Mouse (Mus musculus) gastrocnemius, adult 8-10 months (tissue): ENCODE results near the gene Fkbp1a. TPM values are rescaled to one million over a fixed set of nuclear protein-coding genes. Genes with fewer than 3 reads are reported as not detected.

Experiments used
- DNase-seq, 2 experiments: peaks; one replicate each; pipeline ENCODE4 v3.0.0; 2022; ENCODE audit warnings: low spot score in 2 of 2
- total RNA-seq, 4 experiments: library from RNA; stranded (reverse); gene quantifications; 2 replicates each; pipeline ENCODE4 v1.2.4; 2022

The Fkbp1a gene
- total RNA-seq, 4 experiments from 2014 or later: 185 to 209 (median 194) TPM

- no peak for DNase-seq
Measured at GRCm38 (mm10) chr2:151546571-151546970, 4.3 kb downstream of the Fkbp1a start.

DNA sequence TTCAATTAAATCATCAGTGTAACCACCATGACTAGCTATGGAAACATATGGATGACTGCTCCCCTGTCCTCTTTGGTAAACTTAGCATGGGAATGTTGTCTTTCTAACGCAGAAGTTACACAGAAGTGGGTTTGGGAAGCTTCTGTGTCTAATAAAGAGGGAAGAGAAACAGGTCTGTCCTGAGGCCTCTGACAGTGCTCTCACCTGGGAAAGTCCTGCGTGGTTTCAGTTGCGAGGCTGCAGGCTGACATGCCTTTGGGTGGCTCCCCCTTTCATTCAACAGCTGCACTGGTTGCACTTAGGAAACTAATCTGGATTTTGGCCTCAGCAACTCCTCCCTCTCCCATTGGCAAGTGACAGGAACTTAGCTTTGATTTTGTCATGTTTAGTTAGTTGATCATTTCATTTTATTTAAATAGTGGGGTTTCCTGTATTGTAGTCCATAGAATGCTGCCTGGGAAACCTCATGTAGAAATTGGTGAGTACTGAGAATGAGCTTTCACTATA is 7.4 kb downstream of the Fkbp1a start:
- no peak for DNase-seq

DNA sequence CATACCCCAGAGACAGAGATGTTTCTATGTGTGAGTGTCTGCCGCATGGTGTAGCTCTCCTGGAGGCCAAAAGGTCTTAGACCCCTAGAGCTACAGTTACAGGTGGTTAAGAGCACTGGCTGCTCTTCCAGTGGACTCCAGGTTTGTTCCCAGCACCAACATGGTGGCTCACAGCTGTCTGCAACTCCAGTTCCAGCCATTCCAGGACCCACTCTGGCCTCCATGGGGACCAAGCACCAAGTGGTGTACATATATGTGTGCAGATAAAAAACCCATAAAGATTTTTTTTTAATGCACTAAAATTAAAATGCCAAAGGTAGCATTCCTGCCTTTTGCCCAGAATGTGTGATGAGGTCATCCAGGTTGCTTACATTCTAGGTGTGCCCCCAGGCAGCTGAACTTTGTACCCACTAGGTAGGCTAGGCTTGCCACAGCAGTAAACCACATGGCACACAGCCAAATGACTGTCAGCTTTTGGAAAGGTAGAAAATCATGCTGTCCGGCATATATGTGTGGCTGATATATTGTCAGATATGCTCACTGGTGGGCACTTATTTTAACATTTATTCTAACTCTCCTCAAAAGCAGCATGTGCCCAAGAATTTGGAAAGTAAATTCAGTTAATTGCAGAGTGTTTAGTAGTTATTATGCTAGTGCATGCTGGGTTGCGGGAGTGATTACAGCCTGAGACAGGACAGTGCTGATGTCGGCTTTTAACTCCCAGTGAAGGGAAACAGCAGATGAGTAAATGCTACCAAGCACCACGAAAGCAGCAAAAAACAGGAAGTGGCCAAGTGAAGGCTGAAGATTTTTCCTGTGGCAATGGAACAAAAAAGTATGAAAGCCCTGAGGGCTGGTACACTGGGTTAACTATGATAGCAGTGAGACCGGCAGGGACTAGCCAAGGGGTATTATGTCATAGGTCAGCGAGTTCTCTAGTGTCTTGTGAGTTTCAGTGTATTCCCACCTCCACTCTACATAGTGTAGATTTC is 20.9 kb downstream of the Fkbp1a start:
- no peak for DNase-seq

- no peak for DNase-seq
Measured at GRCm38 (mm10) chr2:151564006-151564405, 21.7 kb downstream of the Fkbp1a start.

DNA sequence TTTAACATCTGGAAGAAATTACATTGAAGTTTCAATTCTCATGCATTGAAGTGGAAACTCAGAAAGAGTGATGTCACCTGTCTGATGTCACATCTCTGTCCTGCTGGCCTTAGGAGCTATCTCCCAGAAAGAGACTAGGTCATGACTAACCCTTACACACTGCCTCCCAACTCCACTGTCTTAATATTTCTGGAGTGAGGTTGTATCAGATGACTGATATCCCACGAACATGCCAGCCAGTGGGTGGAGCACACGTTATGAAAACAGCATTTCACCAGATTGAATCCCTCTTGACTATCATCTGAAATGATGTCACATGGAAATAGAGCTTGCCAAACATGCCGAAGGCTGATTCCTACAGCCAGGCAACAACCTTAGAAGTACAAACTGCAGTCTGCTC is 22.7 kb downstream of the Fkbp1a start:
- no peak for DNase-seq

GRCm38 (mm10) chr2:151566856-151567255 is 24.6 kb downstream of the Fkbp1a start:
- DNase-seq: no peak

GRCm38 (mm10) chr2:151569452-151569851 is 27.2 kb downstream of the Fkbp1a start:
- no peak for DNase-seq

DNA sequence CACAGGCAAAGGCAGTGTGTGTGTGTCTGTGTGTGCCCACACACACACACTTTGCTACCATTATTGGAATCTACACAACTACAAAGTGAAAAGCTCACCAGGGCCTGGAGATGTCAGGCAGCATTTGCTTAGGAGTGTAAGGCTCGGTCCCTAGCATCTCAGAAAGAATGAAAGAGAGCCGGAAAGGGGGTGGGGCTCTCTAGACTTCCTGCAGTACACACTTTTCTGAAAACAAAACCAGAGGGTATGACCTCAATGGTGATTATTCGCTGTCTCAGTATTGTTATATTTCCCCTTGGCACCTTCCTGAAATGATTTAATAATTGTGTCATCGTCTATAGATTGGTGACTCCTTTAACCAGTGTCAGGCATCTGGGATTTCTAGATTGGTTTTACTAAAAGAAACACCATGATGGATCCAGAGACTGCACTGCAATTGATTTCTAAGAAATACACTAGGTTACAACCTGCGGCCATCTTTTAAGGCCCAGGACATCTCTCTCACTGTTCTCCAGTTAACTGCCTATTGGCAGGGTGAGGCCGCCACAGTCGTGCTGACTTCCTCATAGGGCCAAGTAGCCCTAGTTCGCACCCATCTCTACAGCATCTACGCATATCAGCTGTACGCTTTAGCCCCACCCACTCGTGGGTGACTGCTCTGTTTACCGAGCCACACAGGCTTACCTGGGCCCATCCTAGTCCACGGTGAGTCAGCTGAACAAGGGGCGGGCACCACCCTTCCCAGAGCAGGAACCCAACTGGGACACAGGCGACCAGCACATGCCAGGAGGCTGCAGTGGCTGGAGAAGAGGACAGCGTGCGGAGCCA is 29.8 kb downstream of the Fkbp1a start, which contains the start of gene Sdcbp2:
Gene Sdcbp2 (plus strand): TSS at position 750 of the 828 bp plus-strand sequence.
- DNase-seq: no peak

DNA sequence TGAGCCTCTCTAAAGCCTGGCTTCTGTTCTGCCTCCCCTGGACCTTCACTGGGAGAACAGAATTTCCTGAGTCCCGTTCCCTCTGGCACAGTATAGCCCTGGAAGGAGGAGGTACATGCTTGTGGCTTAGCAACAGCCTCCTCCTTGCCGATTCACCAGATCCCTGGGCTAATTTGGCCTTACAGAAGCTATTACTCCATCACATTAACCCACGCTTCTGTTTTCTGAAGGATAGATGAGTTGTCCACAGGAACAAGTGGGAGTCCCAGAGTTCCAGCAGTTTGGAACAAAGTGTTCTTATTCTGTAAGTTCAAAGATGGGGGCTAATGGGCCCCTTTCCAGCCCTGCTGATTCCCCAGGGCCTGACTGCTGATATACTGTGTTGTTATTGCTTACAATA is 31.4 kb downstream of the Fkbp1a start:
- no peak for DNase-seq

DNA sequence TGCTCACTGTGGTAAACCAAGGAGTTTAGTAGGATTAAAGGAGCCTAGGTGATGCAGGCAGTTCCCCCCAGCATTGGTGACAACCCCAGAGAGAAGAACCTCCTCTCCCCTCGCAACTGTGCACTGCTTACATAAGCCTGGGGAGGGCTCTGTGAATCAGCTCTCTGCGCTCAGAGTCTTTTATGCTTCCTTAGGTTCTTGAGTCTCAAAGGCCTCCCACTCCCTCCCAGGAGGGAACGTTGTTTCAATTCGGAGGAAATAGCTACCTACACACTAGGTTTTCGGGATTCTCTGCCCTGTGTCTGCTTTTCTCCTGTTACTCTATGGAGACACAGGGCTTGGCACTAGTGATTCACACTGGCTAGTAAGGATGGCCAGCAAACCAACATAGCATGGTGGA is 32.3 kb downstream of the Fkbp1a start:
- no peak for DNase-seq

- DNase-seq: no peak
Measured at GRCm38 (mm10) chr2:151575119-151575698, 32.9 kb downstream of the Fkbp1a start.

DNA sequence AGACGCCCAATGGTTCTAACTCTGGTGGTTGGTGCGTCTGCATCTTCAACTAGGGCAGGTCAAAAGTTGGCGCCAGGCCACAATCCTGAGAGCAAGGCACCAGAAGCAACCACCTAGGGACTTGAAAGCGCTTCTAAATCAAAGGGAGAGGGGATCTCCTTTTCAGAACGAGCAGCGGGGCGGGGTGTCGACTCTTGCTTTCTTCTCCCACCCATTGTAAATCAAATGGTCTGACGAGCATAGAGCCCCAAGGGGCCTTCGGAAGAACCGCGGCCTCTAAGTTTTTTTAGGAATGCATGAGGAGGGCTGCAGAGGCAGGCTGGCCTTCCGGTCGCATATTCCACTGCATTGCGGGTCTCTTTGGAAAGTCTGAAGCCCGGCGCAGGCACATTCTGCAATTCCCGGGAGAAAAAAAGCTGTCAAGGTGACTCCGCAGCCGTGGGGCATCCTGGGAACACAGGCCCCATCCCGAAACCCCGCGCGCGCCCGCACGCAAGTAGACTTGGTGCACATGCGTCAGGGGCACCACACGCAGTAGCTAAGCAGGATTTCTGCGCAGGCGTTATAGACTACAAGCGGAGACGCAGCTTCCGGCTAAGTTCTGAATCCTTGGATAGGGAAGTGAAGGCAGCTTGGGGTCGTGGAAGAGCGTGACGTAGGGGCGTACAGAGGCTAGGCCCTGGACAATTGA is 33.6 kb downstream of the Fkbp1a start:
- peak; percentile 78 to 87 for DNase-seq

- no peak for DNase-seq
Measured at GRCm38 (mm10) chr2:151579183-151579582, 36.9 kb downstream of the Fkbp1a start.

GRCm38 (mm10) chr2:151580945-151581344 is 38.7 kb downstream of the Fkbp1a start:
- no peak for DNase-seq

GRCm38 (mm10) chr2:151585934-151586333 is 43.7 kb downstream of the Fkbp1a start:
- no peak for DNase-seq

- DNase-seq: no peak
Measured at GRCm38 (mm10) chr2:151586807-151587206, 44.5 kb downstream of the Fkbp1a start.

DNA sequence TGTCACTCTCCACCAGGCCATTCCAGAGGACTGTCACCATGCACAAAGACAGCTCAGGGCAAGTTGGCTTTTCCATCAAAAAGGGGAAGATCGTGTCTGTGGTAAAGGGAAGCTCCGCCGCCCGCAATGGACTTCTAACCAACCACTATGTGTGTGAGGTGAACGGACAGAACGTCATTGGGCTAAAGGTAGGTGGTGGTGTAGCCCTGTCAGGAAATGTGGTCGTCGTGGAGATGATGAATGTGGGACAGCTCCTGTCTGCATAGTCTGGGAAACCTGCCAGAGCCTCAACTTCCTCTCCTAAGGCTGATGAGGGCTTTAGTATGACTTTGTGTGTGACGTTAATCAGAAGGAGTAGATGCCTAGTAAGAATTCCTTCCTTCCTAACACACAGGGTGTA is 45.0 kb downstream of the Fkbp1a start:
- DNase-seq: no peak

DNA sequence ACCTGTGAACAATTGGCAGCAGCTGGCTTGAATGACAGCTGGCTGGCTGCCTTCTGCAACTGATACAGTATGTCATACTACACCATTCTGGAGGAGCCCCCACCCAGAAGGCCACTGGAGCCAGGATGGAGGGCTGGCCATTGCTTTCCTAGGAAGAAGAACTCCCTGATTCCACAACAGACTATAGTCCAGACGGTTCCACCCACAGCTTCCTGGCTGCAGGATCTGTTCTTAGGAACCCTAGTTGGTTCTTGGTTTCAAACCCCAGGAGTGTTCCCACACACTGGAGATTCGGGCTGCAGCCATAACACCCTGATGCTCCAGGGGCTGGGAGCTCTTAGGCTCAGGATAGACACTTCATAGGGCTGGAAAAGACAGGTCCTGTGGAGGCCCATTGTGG is 55.8 kb downstream of the Fkbp1a start:
- DNase-seq: no peak

- no peak for DNase-seq
Measured at GRCm38 (mm10) chr2:151602106-151602505, 59.8 kb downstream of the Fkbp1a start.

- DNase-seq: no peak
Measured at GRCm38 (mm10) chr2:151603630-151604029, 61.3 kb downstream of the Fkbp1a start.

DNA sequence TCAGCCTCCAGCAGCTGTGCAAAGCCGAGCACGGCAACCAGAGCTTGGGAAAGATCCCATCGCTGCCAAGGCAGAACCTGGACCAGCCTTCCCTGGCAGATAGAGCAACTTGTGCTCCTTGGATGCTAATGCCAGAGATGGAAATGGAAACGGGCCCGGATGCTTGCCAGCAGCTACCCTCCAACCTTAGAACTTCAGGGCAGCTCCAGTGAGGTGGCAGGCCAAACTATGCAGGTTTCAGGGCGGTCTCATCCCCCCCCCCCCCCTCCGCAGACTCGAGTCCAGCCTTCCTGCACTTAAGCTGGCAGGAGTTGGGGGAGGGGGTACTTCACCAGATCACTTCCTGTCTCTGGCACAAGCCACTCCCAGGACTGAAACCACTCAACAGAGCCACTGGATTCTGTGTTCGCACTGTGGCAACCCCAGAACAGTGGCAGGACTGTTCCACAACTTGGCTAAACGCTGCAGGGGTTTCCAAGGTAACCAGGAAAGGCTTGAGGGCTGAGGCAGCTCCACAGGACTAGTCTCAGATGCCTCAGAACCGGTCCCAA is 63.2 kb downstream of the Fkbp1a start:
- peak; percentile 45 to 65 for DNase-seq
